In the genomic region with DNA sequence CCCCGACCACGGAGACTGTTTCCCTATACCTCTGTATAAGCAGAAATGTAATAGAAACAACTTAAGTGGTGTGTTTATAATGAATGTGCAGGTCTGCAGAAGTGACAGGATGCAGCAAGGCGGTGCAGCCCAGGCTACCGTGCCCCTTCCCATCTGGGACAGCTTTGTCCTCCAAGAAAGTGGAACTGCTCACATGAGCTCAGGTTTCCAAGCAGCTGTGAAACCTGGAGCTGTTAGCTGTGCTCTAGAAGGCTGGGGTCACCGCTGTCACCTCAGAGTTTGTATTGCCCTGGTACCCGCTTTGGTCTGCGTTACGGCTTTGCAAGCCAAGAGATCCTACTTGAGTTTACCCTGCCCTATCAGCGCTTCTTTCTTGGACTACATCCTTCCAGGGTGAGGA, we compare ENCODE assay signal across 22 mouse cellular contexts.
A peak's percentile ranks its signal among the peaks of the same experiment; 100 is the strongest.
DNase-seq lines count a peak whose midpoint lies in the region; ATAC-seq and TF ChIP-seq lines count a peak whose summit lies in the region.
"Had no signal": no experiment of that assay in that cellular context is flagged by ENCODE, and none has a peak within 500 bp of the region (broad histone marks: within the 10 kb centered on the region; RNA-seq: fewer than 3 reads in every experiment).

No protein-coding gene starts in this region.

- no peak for TF ChIP-seq POLR2A in limb, embryonic 14.5 days (IDR thresholded peaks at IDR 0.05; ENCODE audit: borderline replicate concordance, extremely low read depth, insufficient read depth, insufficient read length)

- H3K4me1 ChIP-seq in kidney, embryonic 14.5 days (ENCODE audit: control insufficient read depth, insufficient read depth, low read length), result no peaks in the 10 kb centered on the region
- H3K4me1 ChIP-seq in limb, embryonic 14.5 days (ENCODE audit: control insufficient read depth, insufficient read depth, low read length), result peaks cover 5% of the 10 kb centered on the region; the same call in 1 of the 2 replicates
- H3K4me1 ChIP-seq: forebrain, embryonic 13.5 days; heart, embryonic 15.5 days; hindbrain, embryonic 13.5 days; intestine, embryonic 15.5 days had no signal

- H3K4me2 ChIP-seq in kidney, embryonic 14.5 days (replicated peaks; ENCODE audit: low read depth, low read length), result no peak overlapping the region
- H3K4me2 ChIP-seq in limb, embryonic 14.5 days (replicated peaks; ENCODE audit: low read depth, low read length, severe bottlenecking), result no peak overlapping the region
- H3K4me2 ChIP-seq: forebrain, embryonic 13.5 days; heart, embryonic 11.5 days; heart, embryonic 15.5 days; hindbrain, embryonic 13.5 days; intestine, embryonic 15.5 days had no signal

- H3K27me3 ChIP-seq in kidney, embryonic 14.5 days (ENCODE audit: control insufficient read depth, insufficient read depth, low read length), result no peaks in the 10 kb centered on the region
- no peaks in the 10 kb centered on the region for H3K27me3 ChIP-seq in limb, embryonic 14.5 days (ENCODE audit: control insufficient read depth, insufficient read depth, low read length)
- H3K27me3 ChIP-seq: forebrain, embryonic 13.5 days; heart, embryonic 15.5 days; hindbrain, embryonic 13.5 days had no signal

- H3K9me3 ChIP-seq in kidney, embryonic 14.5 days (ENCODE audit: control insufficient read depth, low read length), result no peaks in the 10 kb centered on the region
- H3K9me3 ChIP-seq in limb, embryonic 14.5 days (ENCODE audit: control insufficient read depth, low read length), result no peaks in the 10 kb centered on the region
- H3K9me3 ChIP-seq: forebrain, embryonic 13.5 days; heart, embryonic 15.5 days; hindbrain, embryonic 13.5 days; intestine, embryonic 15.5 days had no signal

- no peak overlapping the region for H3K27ac ChIP-seq in kidney, embryonic 14.5 days (ENCODE audit: low read depth, low read length)
- H3K27ac ChIP-seq in limb, embryonic 14.5 days (replicated peaks; ENCODE audit: low read depth, low read length), result no peak overlapping the region
- H3K27ac ChIP-seq: forebrain, embryonic 13.5 days; gastrocnemius, adult 2 months; heart, embryonic 15.5 days; hindbrain, embryonic 13.5 days; hindbrain, postnatal 0 days; intestine, embryonic 15.5 days had no signal

- peak; percentile 21 for DNase-seq in embryo, embryonic 10 days (ENCODE audit: low spot score)
- DNase-seq in embryo, embryonic 11 days, result no peak
- DNase-seq in kidney, adult 18-20 months, result no peak
- DNase-seq in forelimb bud, embryonic 11.5 days (ENCODE audit: low read depth, low spot score), result peak; percentile 37
- peak; percentile 9 for DNase-seq in limb, embryonic 14.5 days (ENCODE audit: low spot score)
- DNase-seq: adrenal gland, postnatal 10 days; cerebellum, adult 11 months; cerebellum, adult 8-10 months; cerebellum, postnatal 25 days; forebrain, postnatal 0 days; gastrocnemius, adult 2 months; gastrocnemius, postnatal 36 days; heart, adult 18-20 months; heart, postnatal 14 days had no signal

- H3K36me3 ChIP-seq in kidney, embryonic 14.5 days (ENCODE audit: control insufficient read depth, insufficient read depth, low read length), result no peaks in the 10 kb centered on the region
- H3K36me3 ChIP-seq in limb, embryonic 14.5 days (ENCODE audit: control insufficient read depth, insufficient read depth, low read length), result no peaks in the 10 kb centered on the region
- H3K36me3 ChIP-seq: heart, embryonic 15.5 days; hindbrain, embryonic 13.5 days; intestine, embryonic 15.5 days had no signal

- no peak overlapping the region for H3K4me3 ChIP-seq in kidney, embryonic 14.5 days (ENCODE audit: low read length)
- H3K4me3 ChIP-seq in limb, embryonic 14.5 days (replicated peaks; ENCODE audit: low read length), result no peak overlapping the region
- H3K4me3 ChIP-seq: forebrain, embryonic 13.5 days; gastrocnemius, adult 2 months; heart, embryonic 15.5 days; hindbrain, embryonic 13.5 days; intestine, embryonic 15.5 days had no signal

- WGBS in kidney, embryonic 14.5 days, result 33% methylated on average over 9 of the region's 9 CpGs
- 50% methylated on average over 9 of the region's 9 CpGs for WGBS in limb, embryonic 14.5 days

- H3K9ac ChIP-seq in kidney, embryonic 14.5 days (ENCODE audit: low read depth, low read length), result no peak overlapping the region
- no peak overlapping the region for H3K9ac ChIP-seq in limb, embryonic 14.5 days (ENCODE audit: low read depth, low read length, severe bottlenecking)
- H3K9ac ChIP-seq: forebrain, embryonic 13.5 days; forebrain, postnatal 0 days; heart, embryonic 15.5 days; hindbrain, embryonic 13.5 days; intestine, embryonic 15.5 days had no signal

- peak; percentile 79; the same call in 1 of the 2 replicates for ATAC-seq in kidney, embryonic 14.5 days (ENCODE audit: low FRiP score, low TSS enrichment)
- ATAC-seq in limb, embryonic 14.5 days (ENCODE audit: low FRiP score, low read depth), result peak; percentile 47; the same call in 1 of the 2 replicates
- ATAC-seq in inflammation-experienced regulatory T-cells, adult 6 months, result no peak
- ATAC-seq: forebrain, embryonic 13.5 days; forebrain, postnatal 0 days; hindbrain, postnatal 0 days; intestine, embryonic 15.5 days had no signal

Comparison
In these comparisons a context has a peak if more than half of its experiments do, and no peak if none do; other contexts are left out.
1. DNase-seq: peak in embryo, embryonic 10 days (single experiment), forelimb bud, embryonic 11.5 days (single experiment) and limb, embryonic 14.5 days (single experiment); none in embryo, embryonic 11 days (single experiment) and kidney, adult 18-20 months (single experiment).